Mouse (Mus musculus) A20 (cell line): Measurements from ENCODE around the gene Aldh18a1.
"Not testable (repeated sequence)": the region's sequence is repeated elsewhere in the genome, so short reads cannot be mapped to it uniquely, and the experiment has no call there.

Experiments used
- DNase-seq: peaks from one replicate; pipeline ENCODE4 v3.0.0-alpha.2; 2011; ENCODE audit warnings: low read depth, low spot score

Aldh18a1 gene

DNA sequence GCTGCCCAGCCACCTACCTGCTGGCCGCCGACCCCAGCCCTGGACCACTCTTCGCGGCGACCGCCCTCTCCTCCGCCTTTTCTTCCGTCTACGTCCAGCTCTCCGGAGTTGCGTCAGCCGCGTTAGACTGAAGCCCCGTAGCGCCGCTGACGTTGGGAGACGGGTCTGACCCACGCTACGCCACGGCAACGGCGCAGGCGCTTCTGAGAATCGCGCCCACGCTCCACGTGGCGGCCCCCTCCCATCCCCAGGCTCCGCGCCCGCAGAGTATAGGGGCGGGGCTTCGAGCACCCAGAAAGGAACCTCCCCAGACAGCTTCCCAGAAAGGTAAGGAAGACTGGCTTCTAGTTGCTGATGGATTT lies at the start of gene Aldh18a1:
Aldh18a1 (minus strand) TSS at position 171 of the 362 bp plus-strand sequence.
- peak; percentile 95 for DNase-seq

DNA sequence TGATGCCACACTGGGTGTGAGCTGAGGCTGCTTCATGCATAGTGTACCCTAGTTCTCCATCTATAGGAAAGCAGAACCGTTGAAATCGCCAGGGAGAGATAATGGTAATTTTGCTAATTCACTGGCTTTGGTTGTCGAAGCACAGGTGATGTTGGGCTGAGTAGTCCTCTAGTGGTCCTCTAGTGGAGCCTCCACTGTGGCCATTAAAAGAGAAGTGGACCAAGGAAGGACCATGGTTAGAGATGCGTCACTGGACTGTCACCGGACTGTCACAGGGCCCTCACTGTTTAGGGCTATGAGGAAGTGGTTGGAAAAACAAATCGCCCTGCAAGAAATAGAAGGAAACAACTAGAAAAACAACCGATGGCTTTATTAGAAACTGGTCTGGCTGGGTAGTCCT lies 49.3 kb upstream of the Aldh18a1 start:
- DNase-seq: no peak

DNA sequence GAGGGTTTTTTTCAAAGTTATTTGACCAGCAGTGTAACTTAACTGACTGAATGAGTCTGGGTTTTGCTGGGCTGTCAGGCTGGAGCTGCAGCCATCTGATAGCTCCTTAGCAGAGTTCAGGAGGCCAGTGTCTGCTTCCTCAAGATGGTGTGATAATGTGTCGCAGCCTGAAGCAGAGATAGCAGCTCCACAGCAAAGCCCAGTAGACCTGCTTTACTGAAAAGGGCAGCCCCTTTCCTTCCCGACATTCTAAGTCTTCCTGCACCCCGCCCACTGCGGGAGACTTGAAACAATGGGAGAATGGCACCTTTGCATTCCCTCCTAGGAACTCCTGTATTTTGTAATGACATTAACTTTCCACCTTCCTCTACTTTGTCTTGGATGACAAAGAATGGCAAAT lies 48.8 kb upstream of the Aldh18a1 start:
- no peak for DNase-seq

DNA sequence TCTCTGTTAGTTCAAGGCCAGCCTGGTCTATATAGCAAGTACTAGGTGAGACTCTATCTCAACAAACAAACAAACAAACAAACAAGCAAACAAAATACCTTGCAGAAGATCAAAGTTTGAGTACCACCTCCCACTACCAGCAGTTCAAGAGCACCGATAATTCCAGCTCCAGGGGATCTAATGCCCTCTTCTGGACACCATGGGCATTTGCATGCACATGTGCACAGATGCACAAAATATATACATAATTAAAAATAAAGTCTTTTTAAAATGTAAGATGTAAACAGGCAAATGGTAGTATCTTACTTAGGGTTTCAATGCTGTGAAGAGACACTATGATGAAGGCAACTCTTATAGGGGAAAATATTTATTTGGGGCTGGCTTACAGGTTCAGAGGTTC lies 44.9 kb upstream of the Aldh18a1 start:
- DNase-seq: peak; percentile 27

DNA sequence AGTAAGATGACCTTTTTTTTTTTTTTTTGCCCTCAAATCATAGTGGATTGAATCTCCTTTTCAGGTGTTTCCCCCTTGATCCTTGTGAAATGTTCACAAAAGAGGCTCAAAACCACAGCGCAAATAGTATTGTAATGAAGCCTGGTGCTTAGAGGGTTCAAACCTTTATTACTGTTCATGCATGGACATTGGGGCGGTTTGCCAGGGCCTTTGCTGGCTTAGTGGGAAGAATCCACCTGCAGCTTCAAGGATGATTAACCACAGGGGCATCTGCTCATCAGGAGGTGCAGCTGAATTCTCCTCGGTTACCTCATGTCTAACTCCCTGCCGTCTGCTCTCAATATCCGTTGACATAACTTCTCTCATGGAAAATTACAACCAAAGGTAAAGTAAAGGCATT lies 44.4 kb upstream of the Aldh18a1 start:
- DNase-seq: no peak

DNA sequence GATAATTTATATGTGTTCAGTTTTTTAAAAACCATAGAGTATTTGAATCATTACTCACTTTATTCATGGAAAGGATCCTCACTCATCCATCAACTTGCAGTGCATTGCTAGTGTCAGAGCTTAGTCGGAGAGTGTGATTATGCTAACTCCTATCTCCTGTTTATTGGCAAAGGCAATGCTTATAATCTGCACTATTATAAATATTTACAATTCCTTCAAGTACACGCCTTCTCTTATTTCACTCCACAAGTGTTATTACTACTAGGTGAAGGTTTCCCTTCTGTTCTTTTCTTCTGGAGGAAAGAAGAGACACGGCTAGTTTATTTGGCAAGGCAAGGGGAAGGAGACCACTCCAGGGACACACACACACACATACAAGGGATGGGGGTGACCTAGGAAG lies 43.9 kb upstream of the Aldh18a1 start:
- no peak for DNase-seq

DNA sequence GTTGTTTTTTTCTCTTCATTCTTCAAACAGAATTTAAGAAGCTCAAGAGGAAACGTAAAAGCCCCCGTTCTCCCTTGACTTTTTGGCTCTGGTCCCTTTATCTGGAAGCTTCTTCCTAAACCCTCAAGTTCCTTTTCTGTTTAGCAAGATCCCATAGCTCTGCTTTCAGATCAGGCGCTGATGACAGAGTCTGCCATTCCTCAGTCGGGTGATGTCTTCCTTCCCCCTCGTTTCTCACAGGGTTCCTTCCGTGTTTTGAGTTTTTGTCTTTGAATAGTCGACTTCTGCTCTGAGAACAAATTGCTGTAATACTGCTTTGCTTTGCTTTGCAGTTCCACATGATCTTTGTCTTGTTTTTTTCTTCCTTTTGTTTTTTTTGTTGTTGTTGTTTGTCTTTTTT lies 42.3 kb upstream of the Aldh18a1 start:
- no peak for DNase-seq

DNA sequence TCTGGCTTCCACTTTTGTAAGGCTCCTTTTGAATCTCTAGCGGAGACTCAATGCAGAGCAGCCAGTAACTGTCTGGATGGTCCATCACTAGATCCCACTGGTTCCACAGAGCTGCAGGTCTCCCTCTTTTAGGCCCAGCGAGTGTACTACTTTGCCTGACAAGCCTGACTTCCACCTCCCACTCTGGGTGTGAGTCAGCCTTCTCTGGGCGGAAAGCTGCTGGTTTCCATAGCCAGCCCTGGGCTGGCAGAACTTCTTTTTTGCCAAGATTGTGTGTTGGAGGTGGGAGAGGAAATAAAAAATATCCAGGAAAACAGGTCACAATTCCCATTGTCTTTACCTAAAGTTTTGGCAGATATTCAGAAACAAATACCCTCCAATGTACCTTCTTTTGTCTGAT lies 41.8 kb upstream of the Aldh18a1 start:
- no peak for DNase-seq

DNA sequence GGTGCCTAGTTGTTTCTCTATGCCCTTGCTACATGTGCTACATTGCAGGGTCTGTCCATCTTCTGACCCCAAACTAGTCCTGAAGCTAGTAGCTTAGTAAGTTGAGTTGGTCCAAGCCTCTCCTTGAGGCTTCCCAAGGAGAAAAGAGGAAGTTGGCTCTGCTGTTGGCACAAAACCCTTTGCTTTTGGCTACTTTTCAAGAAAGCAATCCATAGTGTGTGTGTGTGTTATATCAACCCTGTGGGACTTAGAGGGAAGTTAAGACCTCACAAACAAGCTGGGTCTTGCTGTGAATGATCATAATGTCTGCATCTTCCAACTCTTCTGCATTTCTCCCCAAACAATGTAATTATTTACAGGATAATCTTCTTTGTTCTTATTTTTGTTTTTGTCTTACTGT lies 40.7 kb upstream of the Aldh18a1 start:
- DNase-seq: no peak

DNA sequence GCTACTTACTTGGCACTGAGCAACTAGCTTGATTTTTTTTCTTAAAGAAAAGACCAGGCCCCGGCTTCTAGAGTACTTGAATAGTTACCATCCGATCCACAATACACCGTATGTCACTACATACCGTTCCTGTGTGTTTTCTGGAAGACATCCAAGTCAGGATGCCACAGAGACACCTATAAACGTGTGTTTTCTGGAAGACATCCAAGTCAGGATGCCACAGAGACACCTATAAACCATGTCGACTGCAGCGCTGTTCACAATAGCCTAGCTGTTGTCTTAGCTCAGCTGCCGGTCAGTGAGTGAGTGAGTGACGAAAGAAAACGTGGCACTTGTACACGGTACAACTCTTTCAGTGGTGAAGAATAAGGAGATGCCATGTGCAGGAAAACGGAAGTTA lies 37.7 kb upstream of the Aldh18a1 start:
- DNase-seq: no peak

DNA sequence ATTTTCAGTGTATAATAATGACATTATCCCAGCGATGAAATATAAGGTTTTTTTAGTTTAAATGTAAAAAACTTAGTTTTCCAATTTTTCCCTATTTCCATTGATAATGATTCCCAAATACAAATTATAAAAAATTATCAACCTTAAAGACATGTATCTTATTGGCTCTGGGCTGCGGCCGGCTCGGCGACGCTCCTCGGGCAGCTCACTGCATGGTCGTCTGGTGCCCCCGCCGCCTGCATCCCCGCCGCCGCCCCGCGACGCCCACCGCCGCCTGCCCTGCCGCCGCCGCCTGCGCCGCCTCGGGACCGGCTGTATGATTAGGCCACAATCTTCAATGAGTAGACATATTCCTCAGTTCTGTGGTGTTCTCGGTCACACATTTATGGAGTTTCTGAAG lies 33.4 kb upstream of the Aldh18a1 start:
- not testable (repeated sequence) for DNase-seq

DNA sequence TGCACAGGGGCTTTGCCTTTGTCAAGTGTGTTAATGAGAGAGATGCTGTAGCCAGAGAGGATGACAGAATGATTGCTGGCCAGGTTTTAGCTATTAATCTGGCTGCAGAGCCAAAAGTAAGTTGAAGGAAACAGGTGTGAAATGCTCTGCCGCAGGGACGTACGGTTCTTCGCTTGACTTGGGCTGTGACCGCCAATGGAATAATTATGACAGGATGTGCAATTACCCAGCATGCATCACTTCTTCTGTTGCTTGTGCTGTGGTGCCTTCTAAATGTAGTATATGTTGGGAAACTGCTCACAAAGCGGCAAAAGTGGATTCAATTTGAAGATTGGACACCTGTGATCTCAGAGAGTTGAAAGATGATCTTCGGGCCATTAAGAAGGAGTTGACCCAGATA lies 27.8 kb upstream of the Aldh18a1 start:
- DNase-seq: peak; percentile 61

DNA sequence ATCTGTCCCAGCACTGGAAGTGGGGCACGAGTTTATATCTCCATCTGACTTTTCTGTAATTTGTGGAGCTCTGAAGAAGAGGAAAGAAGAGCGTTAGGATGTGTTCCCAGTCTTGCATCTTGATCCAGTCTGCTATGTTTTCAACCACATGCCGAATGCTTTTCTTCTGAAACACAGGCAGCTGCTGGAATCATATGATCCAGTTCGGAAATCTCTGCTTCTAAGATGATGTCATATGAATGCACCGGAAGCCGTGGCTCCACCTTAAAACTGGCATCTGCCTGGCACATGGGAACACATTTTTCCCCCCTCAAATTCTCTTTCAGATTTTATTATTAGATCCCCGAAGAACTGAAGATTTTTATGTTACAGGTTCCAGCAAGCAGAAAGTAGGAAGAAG lies 26.5 kb upstream of the Aldh18a1 start:
- no peak for DNase-seq

DNA sequence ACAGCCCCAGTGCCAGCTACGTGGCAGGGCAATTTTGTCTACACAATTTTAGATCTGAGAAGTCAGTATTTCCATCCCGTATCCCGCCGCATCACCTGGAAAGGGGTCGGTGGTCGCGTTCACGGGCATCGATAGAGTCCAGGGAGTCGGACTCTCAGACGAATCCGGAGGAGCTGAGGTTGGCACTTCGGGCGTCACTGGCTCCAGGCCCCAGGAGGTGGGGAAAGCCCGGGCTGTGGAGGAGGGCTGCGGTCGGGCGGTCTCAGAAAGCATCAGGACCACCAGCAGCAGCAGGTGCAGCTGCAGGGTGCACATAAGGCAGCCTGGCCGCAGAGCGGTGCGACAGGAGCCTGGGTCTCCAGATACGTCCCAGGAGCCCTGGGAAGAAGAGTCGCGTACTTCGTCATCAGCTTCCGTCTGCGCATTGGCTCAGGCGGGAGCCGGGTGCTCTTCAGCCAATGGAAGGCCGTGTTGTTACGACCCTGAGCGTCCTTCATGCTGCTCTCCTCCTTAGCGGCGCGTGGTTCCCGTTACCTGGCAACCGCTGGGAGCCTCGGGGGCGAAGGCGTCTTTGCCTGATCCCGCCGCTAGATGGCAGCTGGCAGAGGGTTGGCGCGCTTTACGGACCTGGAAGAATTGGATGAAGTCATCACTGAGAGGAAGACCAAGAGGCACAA lies 23.7 kb upstream of the Aldh18a1 start, which contains the start of the genes Tctn3 and Entpd1:
Tctn3 (minus strand) TSS at position 404 of the 677 bp plus-strand sequence.
Entpd1 (plus strand) TSS at position 537 of the 677 bp plus-strand sequence.
- peak; percentile 96 for DNase-seq

DNA sequence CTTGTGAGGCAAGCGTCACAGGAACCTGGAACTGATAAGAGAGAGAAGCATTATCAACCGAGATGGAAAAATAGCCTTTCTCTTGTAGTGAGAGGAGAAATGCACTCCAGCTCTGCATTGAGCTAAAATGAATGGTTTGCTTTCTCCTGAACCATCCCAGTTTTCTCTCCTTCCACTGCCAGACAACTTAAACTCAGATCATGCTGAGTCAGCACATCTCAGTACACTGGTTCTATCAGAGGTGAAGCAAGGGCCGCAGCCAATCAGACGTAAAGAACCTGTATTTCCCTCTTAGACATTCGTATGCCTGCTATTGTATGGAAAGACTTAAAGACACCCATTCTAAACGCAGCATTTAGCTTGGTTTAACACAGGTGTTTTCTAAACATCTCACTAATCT lies 19.4 kb upstream of the Aldh18a1 start:
- no peak for DNase-seq

DNA sequence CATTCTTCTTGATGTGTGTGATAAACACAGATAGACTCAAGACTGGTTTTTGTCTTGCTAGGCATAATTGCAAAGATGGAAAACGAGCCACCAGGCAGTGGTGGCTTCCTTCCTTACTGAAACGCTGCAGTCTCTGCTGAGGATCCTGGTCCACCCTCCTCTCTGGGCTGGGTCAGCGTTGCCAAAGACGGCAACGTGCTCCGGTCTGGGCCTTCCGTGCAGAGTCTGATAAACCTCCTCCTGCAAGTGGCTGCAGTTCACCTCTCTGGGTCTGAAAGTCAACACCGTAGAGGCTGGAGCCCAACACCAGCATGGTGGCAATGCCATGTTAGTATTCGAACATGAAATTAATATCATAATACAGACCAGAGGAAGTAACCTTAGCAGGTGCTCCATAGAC lies 16.9 kb upstream of the Aldh18a1 start:
- DNase-seq: no peak

DNA sequence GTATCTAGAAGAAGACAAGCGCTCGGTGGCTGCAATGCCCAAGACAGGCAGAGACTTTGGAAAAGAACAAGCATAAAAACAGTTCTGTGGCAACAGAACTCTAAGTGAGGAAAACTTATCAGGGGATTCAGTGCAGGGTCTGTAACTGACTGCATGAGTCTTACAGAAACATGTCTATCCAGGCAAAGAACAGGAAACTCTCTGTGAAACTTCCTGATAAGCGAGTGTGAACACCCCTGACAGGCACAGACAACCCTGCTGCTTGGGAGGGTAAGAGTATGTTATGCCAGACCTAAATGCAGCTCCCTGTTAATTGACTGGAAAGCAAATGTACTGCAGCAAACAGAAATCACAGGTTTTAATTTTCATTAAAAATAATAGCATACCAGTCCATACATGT lies 13.6 kb upstream of the Aldh18a1 start:
- DNase-seq: no peak

DNA sequence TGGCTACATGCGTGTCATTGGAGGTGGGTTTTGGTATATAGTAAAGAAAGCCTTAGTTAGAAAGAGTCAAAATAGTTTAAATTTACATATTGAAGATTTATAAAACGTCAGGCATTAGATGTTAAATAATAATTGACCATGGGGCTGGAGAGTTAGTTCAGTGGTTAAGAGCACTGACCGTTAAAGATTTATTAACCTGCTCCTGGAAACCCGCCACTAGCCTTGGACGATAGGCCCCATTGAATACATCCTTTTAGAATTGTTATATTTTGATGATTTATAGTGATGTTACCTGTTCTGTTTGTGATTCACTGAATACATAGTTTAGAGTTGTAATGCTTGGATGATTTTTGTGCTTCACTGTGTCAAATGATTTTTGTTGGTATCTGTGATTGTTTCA lies 12.6 kb upstream of the Aldh18a1 start:
- not testable (repeated sequence) for DNase-seq

DNA sequence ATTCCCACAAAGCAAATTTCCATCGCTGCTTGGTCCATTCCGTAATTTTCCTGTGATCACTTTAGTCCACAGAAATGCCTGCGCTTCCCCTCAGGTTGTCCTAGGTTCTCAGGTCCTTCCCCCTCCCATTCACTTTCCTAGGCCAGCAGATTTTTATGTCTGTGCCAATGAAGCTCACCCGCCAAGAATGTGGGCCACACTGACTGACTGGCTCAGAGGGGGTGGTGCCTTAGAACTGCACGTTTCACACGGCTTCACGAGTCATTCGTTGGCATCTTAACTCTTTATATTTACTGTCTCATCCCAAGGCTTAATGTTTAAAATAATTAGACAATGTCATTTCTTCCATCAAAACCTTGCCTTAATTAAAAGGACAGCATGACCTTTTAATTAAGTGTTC lies 7.6 kb upstream of the Aldh18a1 start:
- DNase-seq: no peak

DNA sequence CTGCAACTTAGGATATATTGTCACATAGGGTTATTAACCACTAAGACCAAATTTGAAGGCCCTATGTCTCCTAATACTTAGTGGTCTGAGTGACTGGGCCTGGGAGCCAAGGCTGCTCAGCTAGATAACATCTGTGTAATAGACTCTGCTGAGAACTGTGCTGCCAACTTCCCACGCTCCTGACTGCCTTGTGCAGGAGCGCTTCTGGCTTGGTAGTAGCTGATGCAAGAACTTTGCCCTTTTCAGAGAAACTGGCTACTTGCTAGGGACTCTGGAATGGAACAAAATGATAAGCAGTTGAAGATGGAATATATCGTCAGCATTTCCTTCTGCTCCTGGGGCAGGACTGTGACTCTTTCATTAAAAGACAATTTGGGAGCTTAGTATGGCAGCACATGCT lies 7.0 kb upstream of the Aldh18a1 start:
- DNase-seq: no peak

DNA sequence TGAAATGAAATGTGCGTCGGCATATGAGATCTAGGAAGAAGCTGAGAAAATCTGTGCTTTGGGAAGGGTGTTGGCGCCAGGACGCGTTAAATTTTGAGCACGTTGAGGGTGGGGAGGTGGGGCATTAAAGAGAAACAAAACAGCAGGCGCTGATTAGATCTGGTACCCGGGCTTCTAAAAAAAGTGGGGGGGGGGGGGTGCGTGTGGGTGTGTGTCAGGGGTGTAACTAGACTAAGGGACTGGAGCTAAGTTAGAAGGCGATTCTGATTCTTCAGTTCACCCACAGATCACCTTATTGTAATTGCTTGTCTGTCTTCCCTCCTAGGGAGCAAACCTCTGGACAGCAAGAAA lies 1.2 kb upstream of the Aldh18a1 start:
- DNase-seq: no peak

DNA sequence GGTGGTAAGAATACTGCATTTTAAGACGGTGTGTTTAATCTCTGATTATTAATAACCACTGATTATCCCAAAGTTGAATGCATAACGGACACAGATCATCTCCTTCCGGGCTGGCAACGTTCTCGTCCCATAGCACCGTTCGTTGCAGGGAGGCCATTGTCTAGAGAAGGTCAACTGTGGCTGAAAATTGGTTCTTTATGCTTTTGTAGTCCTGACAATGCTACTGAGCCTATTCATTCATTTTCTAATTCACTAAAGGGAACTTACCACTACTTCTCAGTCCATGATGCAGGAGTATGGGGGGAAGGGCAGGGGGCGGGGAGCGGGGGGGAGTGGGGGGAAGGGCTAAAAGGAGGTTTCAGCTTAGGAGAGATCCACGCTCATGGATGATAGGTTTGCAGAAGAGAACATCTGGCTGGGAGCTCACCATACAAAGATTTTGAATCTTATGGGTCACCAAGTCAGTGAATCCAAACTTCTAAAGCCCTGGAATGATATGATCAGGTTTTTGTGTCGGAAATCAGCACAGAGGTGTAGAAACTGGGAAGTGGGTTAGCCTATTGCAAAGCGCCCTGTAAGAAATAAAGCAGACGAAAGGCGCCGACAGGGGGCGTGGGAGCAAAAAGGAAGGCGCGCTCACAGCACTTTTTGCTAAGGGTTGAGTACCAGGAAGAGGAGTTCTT lies 725 bp upstream of the Aldh18a1 start:
- DNase-seq: peak; percentile 97

DNA sequence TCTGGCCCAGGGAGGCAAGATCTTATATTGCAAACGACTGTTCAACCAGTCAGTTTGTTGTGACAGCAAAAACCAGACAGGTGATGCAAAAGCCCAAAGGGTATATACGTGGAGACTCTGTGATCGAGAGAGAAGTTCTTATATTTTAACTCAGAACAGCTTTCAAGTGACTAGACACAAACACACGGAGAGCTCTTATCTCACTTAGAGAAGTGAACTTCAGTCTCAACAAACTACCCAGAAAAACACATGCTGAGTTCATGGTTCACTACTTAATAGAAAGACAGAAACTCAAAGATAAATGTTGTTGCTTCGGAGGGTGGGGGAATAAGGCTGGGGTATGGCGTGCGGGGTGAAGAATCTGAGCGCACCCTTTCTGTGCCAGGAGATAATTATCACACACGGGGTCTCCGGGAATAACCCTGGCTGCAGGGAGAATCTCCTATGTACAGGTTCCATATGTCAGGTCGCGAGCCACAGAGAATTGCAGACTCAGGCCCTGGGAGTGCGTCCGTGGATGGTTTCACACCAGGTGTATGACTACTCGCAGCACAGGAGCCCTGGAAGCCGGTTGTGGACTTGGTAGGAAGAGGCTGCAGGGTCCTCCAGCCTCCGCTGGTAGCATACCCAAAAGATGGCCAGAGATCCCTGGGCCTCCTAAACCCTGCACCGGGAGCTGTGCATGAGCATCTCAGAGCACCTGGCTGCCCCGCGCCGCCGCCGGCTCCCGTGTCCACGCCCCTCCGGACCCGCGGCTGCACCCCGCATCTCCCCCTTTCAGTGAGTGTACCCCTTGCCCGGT lies 571 bp downstream of the Aldh18a1 start:
- no peak for DNase-seq
